Mouse (Mus musculus) cerebellum, postnatal 14 days (tissue): Measurements from ENCODE around the gene Rbbp5.

Source experiments
- DNase-seq, 2 experiments: peaks; one replicate each; pipeline ENCODE4 v3.0.0; 2021; ENCODE audit warnings: mixed read lengths in 2 of 2

The Rbbp5 gene

DNA sequence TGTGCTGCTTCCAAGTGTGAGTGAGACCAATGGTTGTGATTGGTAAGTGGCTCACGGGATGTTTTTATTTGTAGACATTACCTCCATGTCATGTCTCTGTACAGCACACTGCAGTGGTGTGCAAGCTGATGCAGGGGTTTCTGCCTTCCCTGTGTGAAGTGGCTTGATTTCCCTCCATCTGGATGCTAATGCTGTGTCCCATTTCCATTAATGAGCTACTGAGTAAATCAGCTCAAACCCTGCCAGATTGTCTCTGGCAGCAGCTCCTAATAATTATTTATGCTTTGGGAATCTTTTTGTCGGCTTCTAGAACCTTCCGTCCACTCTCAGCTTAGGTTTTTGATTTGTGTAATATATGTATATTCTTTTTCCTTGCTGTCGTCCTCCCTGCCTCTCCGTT lies 28.0 kb downstream of the Rbbp5 start:
- no peak for DNase-seq

- no peak for DNase-seq
Observed at GRCm38 (mm10) chr1:132506058-132506457, 28.9 kb downstream of the Rbbp5 start, which contains the start of gene Tmem81. Gene Tmem81 (plus strand): TSS chr1:132506230.

GRCm38 (mm10) chr1:132506656-132507055 lies 29.5 kb downstream of the Rbbp5 start:
- DNase-seq = no peak

- DNase-seq = peak; percentile 51 to 62
Observed at GRCm38 (mm10) chr1:132509771-132510170, 32.6 kb downstream of the Rbbp5 start.

DNA sequence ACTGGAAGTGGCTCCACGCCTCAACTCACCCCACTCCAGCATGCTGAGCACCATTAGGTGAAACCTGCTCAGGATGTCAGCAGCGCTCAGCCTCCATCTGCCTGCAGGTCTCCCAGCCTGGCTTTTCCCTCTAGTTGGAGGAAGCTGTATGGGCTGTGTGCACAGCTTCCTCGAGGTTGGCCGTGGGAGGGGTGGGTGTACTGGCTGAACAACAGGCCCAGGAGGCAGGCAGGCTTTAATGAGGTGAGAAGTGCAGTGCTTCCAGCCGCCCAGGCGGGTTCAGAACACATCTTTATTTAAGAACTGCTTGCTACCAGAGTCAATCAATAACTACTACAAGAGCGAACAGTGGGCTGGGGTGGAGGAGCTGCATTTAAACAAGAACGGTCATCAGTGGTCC lies 34.4 kb downstream of the Rbbp5 start:
- peak; percentile 47 to 55 for DNase-seq

- DNase-seq = peak; percentile 32 to 55
Observed at GRCm38 (mm10) chr1:132512106-132512505, 34.9 kb downstream of the Rbbp5 start.

DNA sequence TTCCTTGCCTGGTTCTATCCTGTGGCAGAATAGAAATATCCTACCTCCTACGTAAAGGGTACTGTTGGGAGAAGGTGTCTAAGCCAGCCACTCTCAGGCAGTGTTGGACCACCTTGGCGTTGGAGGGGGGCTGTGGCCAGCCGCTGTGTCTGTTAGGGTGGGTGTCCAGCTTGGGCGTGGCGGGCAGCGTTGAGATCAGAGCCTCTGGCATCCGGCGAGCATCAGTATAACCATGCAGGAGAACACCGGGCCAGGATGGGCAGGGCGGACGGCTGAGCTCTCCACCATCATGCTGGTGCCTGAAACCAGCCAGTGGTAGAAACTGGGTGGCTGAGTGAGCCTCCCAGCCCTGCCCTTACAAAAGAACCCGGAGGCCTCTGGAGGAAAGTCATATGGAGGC lies 38.2 kb downstream of the Rbbp5 start:
- peak in 1 of 2 experiments; percentile 13 for DNase-seq

GRCm38 (mm10) chr1:132516776-132517175 lies 39.6 kb downstream of the Rbbp5 start:
- peak; percentile 30 to 50 for DNase-seq

GRCm38 (mm10) chr1:132518621-132519020 lies 41.5 kb downstream of the Rbbp5 start:
- DNase-seq = peak; percentile 90

DNA sequence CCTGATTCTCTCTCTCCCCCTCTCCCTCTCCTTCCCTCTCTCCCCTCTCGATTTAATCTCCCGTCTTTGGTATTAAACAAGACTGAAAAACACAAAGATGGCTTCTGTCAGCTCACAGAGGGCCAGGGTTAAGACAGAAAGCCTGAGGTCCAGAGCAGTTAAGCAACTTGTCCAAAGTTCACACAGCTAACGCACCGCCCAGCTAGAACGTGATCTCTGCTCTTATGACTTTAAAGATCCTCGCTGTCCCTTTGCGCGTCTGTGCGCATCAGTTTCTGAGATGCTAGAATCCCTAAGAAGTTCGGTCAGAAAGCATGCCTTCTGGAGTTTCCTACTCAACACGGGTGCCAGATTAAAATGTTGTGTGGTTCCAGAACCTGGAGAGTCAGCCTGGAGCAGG lies 42.6 kb downstream of the Rbbp5 start:
- DNase-seq = no peak

GRCm38 (mm10) chr1:132520764-132521163 lies 43.6 kb downstream of the Rbbp5 start:
- peak; percentile 34 to 55 for DNase-seq

GRCm38 (mm10) chr1:132523048-132523447 lies 45.9 kb downstream of the Rbbp5 start:
- DNase-seq = peak; percentile 63 to 74

- peak; percentile 67 to 80 for DNase-seq
Observed at GRCm38 (mm10) chr1:132523920-132524319, 46.8 kb downstream of the Rbbp5 start.

- DNase-seq = peak; percentile 93 to 94
Observed at GRCm38 (mm10) chr1:132525832-132526231, 48.7 kb downstream of the Rbbp5 start.

GRCm38 (mm10) chr1:132528071-132528470 lies 50.9 kb downstream of the Rbbp5 start:
- DNase-seq = peak; percentile 59 to 62

DNA sequence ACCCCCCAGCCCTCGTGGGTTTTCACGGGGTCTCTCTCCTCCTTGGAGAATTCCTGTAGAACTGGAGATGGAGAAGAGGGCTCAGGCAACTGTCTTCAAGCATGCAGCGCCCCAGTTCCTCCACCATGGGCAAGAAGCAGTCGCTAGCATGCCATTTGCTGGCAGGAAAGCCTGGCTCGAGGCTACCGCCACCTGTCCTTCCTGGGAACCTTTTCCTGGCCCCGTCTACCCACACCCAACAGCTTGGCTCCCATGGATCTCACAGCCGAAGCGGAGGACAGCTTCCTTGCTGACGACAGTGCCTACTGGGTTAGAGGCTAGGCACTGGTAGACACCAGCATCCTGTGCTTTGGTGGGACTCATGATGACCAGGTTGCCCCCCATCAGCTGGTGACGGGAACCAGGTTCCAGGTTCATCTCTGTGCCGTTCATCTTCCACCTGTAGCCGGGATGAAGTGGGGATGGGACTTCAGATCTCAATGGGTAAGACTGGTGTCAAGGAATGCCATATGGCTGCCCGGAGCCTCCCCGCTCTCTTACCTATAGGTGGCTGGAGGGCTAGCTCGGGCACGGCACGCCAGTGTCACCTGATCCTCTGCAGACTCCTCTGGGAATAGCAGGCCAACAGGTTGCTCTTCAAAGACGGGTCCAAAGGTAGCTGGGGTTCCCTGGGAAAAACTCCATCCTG lies 51.6 kb downstream of the Rbbp5 start:
- peak; percentile 89 to 91 for DNase-seq

DNA sequence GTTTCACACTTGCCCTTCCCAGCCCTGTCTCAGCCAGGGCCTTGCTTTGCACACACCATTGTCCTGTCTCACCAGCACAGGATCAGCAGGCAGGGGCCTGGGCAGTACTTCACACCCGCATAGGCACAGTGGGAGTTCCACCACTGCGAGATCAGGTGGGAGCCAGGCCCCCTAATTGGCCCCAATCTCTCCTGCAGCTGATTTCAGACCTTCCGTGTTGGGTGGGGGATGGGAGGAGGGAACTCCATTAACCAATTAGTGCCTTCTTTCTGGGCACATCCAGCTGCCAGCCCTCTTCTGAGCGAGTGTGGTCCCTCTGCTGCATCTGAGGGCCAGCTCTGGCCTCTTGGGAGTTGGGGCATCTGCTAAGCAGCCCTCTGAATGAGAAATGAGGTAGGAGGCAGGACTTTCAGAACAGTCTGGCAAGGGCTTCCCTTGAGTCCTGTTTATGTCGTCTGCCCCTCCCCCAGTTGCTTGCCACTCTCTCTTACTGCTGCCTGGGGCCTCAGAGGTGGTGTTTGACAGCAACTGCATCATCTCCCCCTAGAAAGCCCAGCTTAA lies 53.5 kb downstream of the Rbbp5 start:
- DNase-seq = peak; percentile 41 to 60

DNA sequence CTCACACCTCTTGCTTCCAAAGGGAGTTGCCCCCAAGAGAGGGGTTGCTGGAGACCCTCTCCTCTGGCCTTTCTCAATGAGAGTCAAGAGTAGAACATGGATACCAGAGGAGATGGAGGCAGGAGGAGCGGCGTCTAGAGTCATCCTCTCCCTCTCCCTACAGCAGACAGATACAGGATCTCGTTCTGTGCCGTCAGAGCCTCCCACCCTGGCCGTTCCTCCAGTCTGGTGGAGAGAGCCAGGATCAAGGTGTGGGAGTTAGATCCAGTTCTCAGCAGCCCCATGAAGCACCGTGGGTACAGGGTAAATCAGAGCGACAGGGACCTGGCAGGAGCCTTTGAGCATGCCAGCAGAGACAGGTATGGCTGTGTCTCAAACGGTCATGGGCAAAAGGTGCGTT lies 55.4 kb downstream of the Rbbp5 start:
- peak; percentile 33 to 51 for DNase-seq

- DNase-seq = peak in 1 of 2 experiments; percentile 24
Observed at GRCm38 (mm10) chr1:132533840-132534239, 56.7 kb downstream of the Rbbp5 start.

DNA sequence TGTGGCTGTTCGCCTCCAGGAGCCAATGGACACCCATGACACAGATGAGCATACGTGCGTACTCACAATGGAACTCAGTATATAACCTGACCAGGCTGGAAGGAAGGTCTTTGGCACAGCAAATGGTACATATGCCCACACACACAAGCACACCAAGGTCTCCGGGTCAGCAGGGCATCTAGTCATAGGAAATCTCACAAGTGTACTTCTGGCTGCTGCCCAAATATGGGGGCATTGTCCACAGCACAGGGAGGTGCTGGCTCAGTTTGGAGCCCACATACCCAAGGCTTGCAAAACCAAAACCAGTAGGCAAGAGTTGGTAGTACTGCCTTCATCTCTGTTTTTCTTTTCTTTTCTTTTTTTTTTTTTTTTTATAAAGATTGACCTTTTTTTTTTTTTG lies 58.4 kb downstream of the Rbbp5 start:
- peak; percentile 48 for DNase-seq

- peak; percentile 55 to 59 for DNase-seq
Observed at GRCm38 (mm10) chr1:132536416-132536815, 59.3 kb downstream of the Rbbp5 start.

GRCm38 (mm10) chr1:132537736-132538135 lies 60.6 kb downstream of the Rbbp5 start:
- DNase-seq = peak; percentile 90 to 91

- DNase-seq = peak; percentile 36 to 42
Observed at GRCm38 (mm10) chr1:132540701-132541100, 63.5 kb downstream of the Rbbp5 start.

GRCm38 (mm10) chr1:132541171-132541823 lies 64.1 kb downstream of the Rbbp5 start:
- peak; percentile 74 to 78 for DNase-seq
